Mouse (Mus musculus) T-helper 1 cell (primary cell): ENCODE measurements around the gene Adra2b.

Experiments
- in situ Hi-C: fragments of 300-600 bp; cut with MboI, MseI; formaldehyde crosslinking; loops from one replicate; pipeline ENCODE4 v1.15.1; 2025; ENCODE audit warnings: high pct_unique_total_duplicates

Gene Adra2b

GRCm38 (mm10) chr2:127338416-127338815, 24.6 kb upstream of the Adra2b start, which contains the start of gene Astl:
Gene Astl, plus strand, starts transcription at chr2:127338639.
- in situ Hi-C loops = no loop called here

GRCm38 (mm10) chr2:127338833-127339232, 24.2 kb upstream of the Adra2b start:
- in situ Hi-C loops = no loop called here

- in situ Hi-C loops = no loop called here
Observed at GRCm38 (mm10) chr2:127339262-127339661, 23.7 kb upstream of the Adra2b start.

- in situ Hi-C loops = loop anchor here (5.0 kb wide), 1 partner anchor 34 kb away; no protein-coding TSS in a partner anchor
Observed at GRCm38 (mm10) chr2:127341159-127341558, 21.8 kb upstream of the Adra2b start.

DNA sequence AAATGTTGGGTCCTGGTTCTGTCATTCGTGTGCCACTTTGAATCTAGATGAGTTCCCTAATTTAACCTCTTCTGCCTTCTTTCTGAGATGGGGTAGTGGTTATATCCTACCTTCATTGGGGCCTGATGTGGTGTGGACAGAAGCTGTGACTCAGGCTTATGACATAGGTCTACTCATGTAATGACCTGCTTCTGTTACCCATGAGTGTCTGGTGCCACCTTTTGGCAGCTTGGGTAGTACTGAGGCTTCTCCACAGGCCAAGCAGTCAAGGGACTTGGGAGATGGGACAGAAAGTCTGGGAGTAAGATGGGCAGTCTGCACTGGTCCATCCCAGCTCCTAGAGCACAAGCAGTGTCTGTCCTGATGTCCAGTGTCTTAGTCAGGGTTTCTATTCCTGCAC, 16.7 kb upstream of the Adra2b start:
- in situ Hi-C loops = no loop called here

DNA sequence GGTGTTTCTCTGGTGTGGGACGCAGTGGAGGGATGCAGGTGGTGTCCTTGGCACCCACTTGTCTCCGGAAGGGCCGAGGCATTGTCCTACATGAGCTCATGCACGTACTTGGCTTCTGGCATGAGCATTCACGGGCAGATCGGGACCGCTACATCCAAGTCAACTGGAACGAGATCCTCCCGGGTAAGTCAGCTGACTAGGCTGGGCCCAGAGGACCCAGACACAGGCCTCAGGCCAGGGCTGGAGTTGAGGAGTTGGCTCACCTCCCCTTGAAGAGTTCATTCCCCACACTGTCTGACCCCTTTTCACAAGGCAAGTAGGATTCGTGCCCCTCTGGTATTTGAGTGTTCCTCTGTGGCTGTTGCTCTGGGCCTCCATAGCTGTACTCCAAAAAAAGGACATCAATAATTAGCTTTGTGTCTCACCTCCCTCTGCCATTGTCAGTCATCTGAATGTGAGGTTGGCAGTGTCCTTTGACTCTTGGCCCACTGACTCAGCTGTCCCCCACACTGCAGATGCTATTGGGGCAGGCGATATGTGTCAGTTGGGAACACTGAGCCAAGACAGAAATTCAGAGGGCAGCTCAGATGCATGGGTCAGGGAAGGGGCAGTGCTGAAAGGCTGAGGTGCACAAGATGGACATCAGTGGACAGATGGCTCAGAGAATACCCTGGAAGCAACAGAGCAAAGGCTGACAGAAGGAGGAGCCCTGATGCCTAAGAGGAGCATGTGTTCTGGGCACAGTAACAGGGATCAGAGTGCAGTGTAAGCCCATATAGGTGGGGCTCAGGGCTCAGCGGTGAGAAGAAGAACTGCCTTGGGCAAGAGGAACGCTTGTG, 15.6 kb upstream of the Adra2b start:
- in situ Hi-C loops = no loop called here

DNA sequence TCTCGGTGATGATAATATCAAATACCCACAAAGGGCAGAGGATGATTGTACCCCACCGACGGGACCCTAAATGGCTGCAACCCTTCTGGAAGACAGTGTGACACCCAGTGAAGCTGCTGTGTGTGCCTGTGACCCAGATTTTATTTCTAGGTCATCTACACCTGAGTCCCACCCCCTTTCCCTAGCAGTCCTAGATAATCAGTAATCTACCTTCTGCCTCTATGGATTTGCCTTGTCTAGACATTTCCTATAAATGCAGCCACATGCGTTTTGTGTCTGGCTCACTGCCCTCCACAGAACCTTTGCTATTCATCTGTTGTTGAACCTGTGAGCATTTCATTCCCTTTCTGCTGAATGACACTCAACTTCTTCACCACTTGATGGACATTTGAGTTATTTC, 9.1 kb upstream of the Adra2b start:
- in situ Hi-C loops = no loop called here

DNA sequence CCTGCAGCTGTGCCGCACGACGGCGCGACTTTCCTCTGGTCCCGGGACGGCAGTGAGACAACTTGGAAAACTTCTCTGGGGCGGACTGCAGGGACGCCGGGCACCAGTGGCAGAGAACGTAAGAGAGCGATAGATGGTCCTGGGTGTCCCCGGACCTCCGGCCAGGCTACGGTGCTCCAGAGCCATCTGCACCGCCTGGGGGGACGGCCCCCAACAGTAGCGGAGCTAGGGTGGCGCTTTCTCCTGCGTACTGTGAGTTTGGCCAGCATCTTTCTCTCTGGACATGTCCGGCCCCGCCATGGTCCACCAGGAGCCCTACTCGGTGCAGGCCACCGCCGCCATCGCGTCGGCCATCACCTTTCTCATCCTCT, 259 bp downstream of the Adra2b start:
- in situ Hi-C loops = no loop called here

DNA sequence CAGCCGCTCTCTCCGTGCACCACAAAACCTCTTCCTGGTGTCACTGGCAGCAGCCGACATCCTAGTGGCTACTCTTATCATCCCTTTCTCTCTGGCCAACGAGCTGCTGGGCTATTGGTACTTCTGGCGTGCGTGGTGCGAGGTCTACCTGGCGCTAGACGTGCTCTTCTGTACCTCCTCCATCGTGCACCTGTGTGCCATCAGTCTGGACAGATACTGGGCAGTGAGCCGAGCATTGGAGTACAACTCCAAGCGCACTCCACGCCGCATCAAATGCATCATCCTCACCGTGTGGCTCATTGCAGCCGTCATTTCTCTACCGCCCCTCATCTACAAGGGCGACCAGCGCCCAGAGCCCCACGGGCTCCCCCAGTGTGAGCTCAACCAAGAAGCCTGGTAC, 688 bp downstream of the Adra2b start:
- in situ Hi-C loops = no loop called here

DNA sequence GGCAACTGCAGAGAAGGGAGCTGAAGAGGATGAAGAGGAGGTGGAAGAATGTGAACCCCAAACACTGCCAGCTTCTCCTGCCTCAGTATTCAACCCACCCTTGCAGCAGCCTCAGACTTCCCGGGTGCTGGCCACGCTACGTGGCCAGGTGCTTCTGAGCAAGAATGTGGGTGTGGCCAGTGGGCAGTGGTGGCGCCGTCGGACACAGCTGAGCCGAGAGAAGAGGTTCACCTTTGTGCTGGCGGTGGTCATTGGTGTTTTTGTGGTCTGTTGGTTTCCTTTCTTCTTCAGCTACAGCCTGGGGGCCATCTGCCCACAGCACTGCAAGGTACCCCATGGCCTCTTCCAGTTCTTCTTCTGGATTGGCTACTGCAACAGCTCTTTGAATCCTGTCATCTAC, 1.4 kb downstream of the Adra2b start:
- in situ Hi-C loops = no loop called here

DNA sequence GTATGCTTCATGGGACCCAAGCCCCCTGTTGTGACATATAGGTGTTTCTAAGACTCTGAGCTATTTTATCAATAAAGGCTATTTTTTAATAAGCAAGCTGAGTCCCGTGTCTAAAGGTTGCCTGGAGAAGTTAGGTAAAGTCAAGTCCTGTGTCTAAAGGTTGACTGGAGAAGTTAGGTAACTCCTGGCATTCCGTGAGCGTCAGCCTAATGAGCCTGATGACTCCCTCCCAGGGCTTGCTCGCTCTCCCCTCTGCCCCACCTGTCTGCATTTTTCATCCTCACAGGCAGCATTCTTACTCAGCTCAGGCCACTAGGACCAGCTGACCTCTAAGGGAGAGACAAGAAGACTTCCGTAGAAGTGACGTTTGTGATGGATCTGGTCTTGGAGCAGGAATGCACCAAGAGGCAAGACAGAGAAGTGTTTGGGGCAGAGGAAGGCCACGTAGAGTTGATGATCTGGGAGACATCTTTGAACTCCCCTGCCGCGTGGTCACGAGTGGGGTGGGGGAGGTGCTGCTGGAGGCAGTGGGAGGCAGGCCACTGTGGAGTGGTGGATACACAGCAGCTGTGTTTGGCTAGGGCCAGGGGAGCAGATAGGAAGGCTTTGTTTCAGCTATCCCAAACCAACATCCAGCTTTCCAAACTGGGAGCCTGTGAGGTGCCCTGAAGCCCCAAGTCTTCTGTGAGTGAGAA, 4.3 kb downstream of the Adra2b start:
- in situ Hi-C loops = no loop called here

DNA sequence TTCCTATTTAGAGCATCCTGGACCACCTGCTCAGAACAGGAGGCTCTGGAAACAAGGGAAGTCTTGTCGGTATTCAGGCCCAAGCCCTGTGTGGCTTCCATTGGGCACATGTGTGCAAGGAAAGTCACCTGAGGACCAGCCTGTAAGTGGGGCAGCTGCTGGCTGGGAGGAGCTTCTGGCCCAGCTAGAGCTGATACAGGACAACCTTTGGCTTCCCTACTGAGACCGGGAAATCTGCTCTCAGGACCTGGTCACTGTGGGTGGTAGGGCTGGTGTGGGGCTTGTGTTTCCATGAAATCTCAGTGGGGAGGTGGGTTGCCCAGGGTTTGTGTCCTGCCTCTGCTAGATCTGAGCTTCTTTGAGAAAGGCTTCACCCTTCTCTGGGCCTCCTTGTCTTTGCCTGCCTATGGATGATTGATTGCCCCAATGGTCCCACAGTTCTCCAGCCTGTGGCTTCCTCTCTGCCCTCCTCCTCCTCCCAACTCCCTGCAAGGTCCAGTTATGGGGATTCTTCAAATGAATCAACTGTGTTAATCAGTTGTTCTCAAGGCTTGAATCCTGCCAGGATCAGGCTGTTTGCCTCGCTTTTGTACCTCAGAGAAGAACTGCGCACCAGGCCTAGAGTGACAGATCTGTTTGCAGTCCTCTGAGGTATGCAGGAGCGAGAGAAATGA, 6.8 kb downstream of the Adra2b start:
- in situ Hi-C loops = no loop called here

DNA sequence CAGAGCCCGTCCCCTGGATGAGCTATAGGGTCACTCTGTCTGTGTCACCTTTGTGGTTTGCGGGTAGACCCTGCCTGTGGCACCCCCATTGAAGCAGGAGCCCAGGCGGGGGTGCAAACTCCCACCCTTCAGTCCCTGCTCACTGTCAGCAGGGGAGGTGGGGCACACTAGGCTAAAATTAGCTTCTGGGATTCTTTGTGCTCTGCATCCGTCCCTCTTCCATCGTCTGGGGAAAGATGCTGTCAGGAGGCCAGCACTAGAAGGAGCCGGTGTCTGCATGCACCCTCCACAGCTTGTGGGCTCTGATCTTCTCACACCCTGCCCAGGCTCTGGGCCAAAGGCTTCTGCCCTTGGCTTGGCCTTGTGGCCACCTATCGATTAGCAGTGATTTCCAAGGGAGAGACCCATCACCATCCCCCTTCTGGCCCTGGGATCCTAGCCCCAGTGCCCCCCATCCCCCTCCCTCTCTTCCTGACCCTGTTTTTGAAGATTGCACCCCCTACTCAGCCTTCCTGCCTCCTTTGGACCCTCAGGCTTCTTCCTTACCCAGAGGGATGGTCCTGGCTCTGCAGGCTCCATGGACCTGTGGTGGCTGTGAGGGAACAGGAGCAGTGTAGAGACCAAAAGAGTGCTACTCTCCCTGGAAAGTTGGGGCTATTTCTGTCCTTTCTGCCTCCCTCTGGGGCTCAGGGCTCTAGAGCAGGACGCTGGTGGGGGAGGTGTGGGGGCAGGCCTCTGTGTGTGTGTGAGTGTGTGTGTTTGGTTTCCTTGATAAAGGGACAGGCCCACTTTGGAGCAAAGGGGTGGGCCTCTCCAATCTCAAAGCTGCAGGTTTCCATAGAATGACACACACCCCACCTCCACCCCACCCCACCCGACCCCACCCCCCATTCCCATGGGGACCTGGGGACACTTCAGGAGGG, 7.8 kb downstream of the Adra2b start:
- in situ Hi-C loops = no loop called here

DNA sequence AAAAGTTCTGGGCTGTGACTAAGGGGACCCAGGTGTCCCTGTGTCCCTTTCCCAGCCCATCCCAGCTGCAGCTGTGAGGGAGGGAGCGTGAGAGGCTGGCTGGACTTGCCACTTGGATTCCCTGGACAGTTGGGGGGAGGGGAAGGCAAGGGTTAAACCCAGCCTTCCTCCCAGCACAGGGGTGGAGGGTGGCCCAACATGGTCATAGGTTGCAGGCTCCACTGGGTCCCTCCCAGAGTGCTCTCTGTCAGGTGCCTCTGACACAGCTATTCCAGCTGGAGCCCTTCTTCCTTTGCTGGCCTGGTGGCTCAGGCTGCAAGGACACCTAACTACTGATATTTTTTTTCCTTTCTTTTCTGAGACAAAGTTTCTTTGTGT, 8.5 kb downstream of the Adra2b start:
- in situ Hi-C loops = no loop called here

- in situ Hi-C loops = no loop called here
Observed at GRCm38 (mm10) chr2:127372082-127372481, 9.1 kb downstream of the Adra2b start.

- in situ Hi-C loops = no loop called here
Observed at GRCm38 (mm10) chr2:127374131-127374530, 11.1 kb downstream of the Adra2b start.

DNA sequence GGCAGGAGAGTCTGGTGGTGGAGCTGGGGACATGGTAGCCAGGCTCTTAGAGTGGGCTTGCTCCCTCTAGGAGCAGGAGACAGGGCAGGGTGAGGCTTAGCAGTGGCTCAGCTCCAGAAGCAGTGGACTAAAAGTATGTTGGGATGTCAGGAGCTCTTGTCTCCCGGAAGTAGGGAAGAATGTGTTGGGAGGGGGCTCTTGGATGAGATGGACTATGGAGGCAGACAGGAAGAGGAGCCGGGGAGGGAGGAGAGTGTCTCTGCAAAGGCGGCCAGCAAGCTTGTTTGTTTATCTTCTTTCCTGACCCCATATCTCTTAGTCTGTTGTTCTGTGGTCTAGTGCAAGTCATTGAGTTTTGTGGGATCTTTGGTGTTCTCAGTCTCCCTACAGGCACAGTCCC, 12.1 kb downstream of the Adra2b start:
- in situ Hi-C loops = loop anchor here (25.0 kb wide), 1 partner anchor 1362 kb away; no protein-coding TSS in a partner anchor

DNA sequence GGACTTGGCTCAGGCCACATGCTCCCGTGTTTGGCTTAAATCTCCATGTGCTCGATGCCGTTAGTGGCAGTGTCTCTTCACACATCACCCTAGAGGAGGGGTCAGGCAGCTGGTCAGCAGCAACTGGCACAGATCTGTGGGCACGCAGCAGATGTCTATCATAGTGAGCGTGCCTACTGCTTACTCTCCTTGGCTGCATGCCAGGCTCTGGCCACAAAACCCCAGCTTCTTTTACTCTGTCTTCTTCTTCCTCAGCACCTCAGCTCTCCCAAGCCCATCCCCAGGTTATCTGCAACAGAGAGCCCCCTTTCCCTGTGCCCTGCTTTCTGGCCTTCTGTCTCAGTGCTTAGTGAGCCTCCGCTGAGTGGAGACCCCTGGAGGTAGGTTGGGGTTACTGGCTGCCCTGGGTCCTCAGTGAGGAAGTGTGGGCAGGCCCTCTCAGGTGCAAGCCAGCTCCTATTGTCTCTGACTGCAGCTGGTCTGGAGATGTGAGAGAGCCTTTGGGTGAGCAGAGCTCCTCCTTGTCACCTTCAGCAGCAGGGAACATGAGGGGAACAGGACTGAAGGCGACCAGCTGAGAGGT, 12.8 kb downstream of the Adra2b start:
- in situ Hi-C loops = loop anchor here (25.0 kb wide), 1 partner anchor 1361 kb away; no protein-coding TSS in a partner anchor

GRCm38 (mm10) chr2:127376423-127377051, 13.5 kb downstream of the Adra2b start:
- in situ Hi-C loops = loop anchor here (25.0 kb wide), 1 partner anchor 1361 kb away; no protein-coding TSS in a partner anchor

DNA sequence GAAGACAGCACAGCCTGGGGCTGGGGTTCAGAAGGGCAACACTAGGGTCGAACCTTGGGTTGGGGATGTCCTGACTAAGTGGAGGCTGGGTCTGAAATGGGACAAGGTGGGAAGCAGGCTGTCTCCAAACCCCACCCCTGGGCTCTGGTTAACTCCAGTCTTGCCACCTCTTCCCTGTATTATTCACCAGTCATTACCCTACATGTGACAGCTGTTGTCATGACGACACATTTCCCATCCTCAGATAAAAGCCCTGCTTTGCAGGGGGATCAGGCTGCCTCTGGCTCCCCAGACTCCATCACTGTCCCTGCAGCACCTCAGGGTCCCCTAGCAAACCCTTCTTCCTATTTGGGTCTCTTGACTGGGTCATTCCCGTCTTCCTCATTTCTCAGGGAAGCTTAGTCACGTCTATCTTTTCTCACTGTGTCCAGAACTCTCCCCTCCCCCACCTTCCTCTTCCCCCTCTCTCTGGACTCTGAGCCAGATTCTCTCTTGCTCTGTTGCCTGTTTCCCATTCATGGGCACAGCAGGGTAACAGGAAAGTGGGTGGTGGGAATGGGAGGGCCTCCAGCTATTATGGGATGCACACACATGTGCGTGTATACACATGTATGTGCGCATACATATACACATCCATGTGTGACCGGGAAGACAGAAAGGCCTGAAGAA, 15.1 kb downstream of the Adra2b start:
- in situ Hi-C loops = loop anchor here (25.0 kb wide), 1 partner anchor 1359 kb away; no protein-coding TSS in a partner anchor
